15 mouse cellular contexts compared by ENCODE assay signal in genomic region chr6:91650255-91650654, GRCm38 (mm10).
"Had no signal": no experiment of that assay in that cellular context is flagged by ENCODE, and none has a peak within 500 bp of the region (broad histone marks: within the 10 kb centered on the region; RNA-seq: fewer than 3 reads in every experiment).

No protein-coding gene starts in this region.

- DNase-seq: kidney, adult 11 months; kidney, adult 9 months; kidney, postnatal 4 days; left cerebral cortex, postnatal 4 days; retina, postnatal 1 day; right cerebral cortex, postnatal 14 days; thymus, adult 2 months; thymus, postnatal 25 days had no signal

- H3K27me3 ChIP-seq: limb, embryonic 13.5 days; lung, embryonic 15.5 days; midbrain, embryonic 15.5 days; neural tube, embryonic 12.5 days had no signal

- H3K4me1 ChIP-seq: lung, embryonic 15.5 days; neural tube, embryonic 12.5 days had no signal

- H3K9ac ChIP-seq: limb, embryonic 13.5 days; liver, embryonic 14.5 days; lung, embryonic 15.5 days; midbrain, embryonic 15.5 days; neural tube, embryonic 12.5 days had no signal

- H3K9me3 ChIP-seq: limb, embryonic 13.5 days; lung, embryonic 15.5 days; midbrain, embryonic 15.5 days; neural tube, embryonic 12.5 days had no signal

- H3K4me2 ChIP-seq: limb, embryonic 13.5 days; lung, embryonic 15.5 days; midbrain, embryonic 15.5 days; neural tube, embryonic 12.5 days had no signal

- ATAC-seq: midbrain, embryonic 15.5 days had no signal

- H3K27ac ChIP-seq: kidney, postnatal 0 days; layer of hippocampus, adult 2 months; limb, embryonic 13.5 days; liver, embryonic 14.5 days; lung, embryonic 15.5 days; midbrain, embryonic 15.5 days; neural tube, embryonic 12.5 days had no signal

- H3K36me3 ChIP-seq: limb, embryonic 13.5 days; lung, embryonic 15.5 days; midbrain, embryonic 15.5 days; neural tube, embryonic 12.5 days had no signal

- H3K4me3 ChIP-seq: layer of hippocampus, adult 2 months; limb, embryonic 13.5 days; lung, embryonic 15.5 days; midbrain, embryonic 15.5 days; neural tube, embryonic 12.5 days had no signal
